Mouse (Mus musculus) T-helper 2 cell (primary cell): ENCODE measurements around the gene Daw1.

Experiments used
- in situ Hi-C: fragments of 300-600 bp; cut with MboI, MseI; formaldehyde crosslinking; loops from one replicate; pipeline ENCODE4 v1.15.1; 2025; ENCODE audit warnings: high pct_unique_total_duplicates

Gene Daw1

DNA sequence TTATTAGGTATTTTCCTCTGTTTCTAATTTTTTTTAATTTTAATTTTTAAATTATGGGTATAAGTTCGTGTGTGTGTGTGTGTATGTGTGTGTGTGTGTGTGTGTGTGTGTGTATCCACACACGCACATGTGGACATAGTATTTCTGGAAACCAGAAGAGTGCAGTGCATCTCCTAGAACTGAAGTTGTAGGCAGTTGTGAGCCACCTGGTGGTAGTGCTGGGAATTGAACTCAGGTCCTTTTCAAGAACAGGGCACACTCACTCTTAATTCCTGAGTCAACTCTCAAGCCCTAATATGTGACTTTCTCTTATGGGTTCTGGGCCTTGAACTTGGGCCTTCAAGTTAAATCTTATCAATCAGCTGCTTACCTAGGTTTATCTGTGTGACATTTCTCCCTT, 27.6 kb downstream of the Daw1 start:
- in situ Hi-C loops, result no loop called here

DNA sequence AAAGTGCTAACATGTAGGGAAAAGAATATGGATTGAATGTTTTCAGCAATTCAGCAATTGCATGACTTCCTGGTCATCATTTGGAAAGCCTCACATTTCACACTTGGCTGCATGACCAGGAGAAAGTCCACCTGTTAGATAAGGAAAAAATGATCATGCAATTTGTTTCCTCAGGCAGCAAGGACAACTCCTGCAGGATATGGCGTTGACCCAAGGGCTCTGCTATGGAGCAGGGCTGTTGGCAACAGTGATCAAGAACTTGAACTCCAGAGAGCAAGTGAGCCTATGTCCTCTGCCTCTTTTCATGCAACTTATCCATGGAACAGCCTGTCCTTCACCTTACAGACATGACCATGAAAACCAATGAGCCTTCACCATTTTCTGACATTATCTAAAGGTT, 50.4 kb downstream of the Daw1 start:
- in situ Hi-C loops, result no loop called here

DNA sequence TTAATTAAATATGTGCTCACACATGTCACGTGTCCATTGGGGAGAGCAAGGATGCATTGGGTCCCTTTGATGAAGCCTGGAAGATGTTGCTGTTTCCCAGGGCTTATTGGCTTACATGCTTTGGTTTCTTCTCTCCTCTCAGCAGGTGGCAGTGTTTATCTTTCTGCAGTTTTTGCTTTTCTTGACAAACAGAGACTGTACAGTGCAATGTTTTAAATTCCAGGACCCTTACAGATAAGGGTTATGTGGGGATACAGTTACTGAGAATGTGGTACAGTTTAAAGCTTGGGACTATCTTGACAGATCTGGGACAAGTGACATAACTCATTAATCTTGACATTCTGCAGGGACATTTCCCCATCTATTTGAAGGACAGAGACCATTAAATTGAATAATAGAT, 58.7 kb downstream of the Daw1 start:
- in situ Hi-C loops, result no loop called here

DNA sequence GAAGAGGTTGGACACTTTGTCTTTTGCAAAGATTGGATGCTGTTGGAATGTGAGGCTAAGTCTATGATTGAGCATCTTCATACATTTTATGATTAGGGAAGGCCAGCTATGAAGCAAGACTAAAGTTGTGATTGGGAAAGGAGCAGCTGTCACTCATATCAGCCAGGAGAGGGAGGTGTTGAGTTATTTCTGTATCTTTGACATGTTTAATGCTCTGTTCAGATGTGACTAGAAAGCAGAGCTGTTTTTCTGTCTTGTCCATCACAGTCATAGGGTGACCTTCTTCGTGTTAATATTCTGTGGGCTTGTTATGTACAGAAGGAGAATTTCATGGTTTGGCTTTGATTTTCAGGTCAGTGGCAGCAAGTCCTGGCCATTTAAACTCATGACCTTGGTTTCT, 63.5 kb downstream of the Daw1 start:
- in situ Hi-C loops, result no loop called here

DNA sequence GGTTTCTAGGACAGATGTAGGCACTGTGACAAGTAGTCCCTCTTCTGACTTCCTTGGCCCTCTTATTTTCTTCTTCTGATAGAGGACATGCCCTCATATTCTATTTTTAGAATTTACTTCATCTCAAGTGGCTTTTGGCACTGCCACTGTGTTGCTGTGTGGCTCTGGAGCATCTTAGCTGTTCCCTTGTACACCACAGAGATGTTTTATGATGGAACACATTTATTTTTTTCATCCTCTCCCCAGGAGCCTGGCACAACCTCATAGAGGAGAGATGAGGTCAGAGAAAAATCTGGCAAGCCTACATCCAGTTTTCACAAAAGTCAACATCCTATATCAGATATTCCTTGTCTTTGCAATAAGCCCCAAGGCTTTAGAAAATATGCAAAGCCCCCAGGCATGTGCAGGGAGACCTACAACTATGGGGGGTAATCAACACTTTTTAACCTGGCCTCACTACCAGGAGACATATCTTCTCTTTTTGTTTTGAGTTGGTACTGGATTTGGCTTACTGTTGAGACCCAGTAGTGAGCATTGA, 64.9 kb downstream of the Daw1 start:
- in situ Hi-C loops, result no loop called here

DNA sequence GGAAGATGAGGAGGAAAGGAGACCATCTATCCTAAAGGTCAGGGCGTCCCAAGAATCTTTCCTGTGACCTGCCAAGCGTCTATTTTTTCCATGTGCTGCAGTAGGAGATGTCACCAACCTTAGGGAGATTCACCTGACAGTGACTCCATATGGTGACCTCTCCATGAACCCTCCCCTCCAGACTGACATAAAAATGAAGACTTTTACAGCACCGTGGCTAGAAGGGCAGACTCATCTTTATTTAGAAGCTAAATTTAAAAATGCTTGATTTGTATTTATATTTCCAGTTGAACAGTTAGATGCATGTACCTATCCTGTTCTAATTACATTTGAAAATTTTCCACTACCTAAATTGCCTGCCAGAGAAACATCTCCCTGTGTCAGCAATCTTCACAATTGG, 68.4 kb downstream of the Daw1 start:
- in situ Hi-C loops, result no loop called here

DNA sequence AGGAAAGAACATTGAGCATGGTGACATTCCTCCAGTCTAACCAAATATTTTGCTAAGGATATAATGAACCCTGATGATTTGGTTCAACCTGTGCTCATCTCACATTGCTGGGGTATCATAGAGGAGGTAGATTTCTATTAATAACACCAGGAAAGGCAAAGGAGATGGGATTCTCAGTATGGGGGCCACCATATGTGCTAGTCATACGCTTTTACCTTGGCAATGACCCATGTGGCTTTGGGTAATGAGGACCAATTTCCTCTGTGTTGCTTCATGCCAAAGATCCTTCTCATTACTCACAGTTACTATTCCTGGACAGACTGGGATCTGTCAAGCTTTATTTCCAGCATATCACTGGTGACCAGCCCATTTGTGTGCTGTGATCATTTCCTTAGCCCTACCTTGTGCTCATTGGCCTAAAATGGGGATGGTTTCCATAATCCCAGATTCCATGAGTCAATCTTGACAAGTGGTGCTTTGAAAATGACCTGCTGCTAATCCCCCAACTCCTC, 88.7 kb downstream of the Daw1 start:
- in situ Hi-C loops, result no loop called here

DNA sequence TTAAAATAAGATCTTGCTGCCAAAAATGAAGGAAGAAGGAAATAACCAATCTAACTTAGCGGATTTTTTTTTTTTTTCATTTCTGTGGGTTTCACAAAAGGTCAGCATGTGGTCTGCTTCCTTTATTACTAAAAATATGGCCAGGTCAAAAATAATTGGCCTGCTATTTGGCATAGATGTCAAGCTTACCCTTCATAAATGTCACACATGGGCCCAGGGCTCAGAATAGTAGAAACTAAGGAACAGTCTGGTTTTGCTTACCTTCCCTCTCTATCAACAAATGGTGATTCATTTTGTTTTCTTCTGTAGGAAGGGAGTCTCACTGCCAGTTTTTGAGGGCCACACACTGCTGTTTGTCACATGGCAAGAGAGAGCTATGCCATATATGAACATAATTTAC, 92.2 kb downstream of the Daw1 start:
- in situ Hi-C loops, result no loop called here
